Mouse (Mus musculus): ENCODE data around the gene Krt35.

DNA sequence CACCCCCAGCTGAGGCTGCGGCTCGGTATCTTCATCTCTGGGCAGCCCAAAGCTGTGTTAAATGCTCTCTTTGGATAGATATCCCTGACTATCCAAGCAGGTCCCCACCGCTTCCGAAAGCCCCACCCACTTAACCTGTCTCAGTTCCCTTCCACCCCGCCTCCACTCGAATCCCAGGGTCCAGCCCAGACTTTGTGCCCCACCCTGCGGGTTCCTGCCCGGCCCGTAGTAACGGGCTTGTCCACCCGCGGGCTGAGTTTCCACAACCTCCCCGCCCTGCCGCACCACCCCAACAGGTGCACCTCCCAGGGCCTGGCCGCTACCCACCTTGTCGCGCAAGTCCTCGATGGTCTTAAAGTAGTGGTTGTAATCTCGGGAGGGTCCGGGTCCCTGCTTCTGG is 49.1 kb upstream of the Krt35 start:
- no peak for TF ChIP-seq ZNF384 (IDR thresholded peaks at IDR 0.05; ENCODE audit: low read depth, low read length)
- TF ChIP-seq MAFK (IDR thresholded peaks at IDR 0.05; ENCODE audit: insufficient read depth, low read depth, low read length): no peak
- TF ChIP-seq HCFC1 (IDR thresholded peaks at IDR 0.05; ENCODE audit: borderline replicate concordance, insufficient read depth, low read length): no peak
- no peak for TF ChIP-seq ZC3H11A (IDR thresholded peaks at IDR 0.05; ENCODE audit: borderline replicate concordance, low read depth, low read length)
- no peak for TF ChIP-seq CHD2 (IDR thresholded peaks at IDR 0.05; ENCODE audit: low read depth, low read length)

Measured in ES-E14 (cell line).